Mouse (Mus musculus) kidney, adult 2 months (tissue): Measurements from ENCODE around the gene Brpf3. TPM values are rescaled to one million over a fixed set of nuclear protein-coding genes. Genes with fewer than 3 reads are reported as not detected.
A peak's percentile ranks its signal among the peaks of the same experiment; 100 is the strongest.

Experiments used
- DNase-seq: peaks from one replicate; pipeline ENCODE4 v3.0.0; 2021
- H3K27ac ChIP-seq: fragments of 200-500 bp; 2 replicates; pipeline ENCODE4 v1.5.1; 2012; ENCODE audit warnings: low read depth, low read length, control low read depth, inconsistent platforms; ENCODE audit not compliant: insufficient read depth
- H3K27me3 ChIP-seq: fragments of 200-500 bp; replicated peaks from 2 replicates; pipeline ENCODE4 v1.6.1; 2012; ENCODE audit warnings: mild to moderate bottlenecking, moderate library complexity, low read length, inconsistent platforms; ENCODE audit not compliant: control insufficient read depth, insufficient read depth
- H3K36me3 ChIP-seq: fragments of 200-500 bp; 2 replicates; pipeline ENCODE4 v1.6.1; 2012; ENCODE audit warnings: mild to moderate bottlenecking, moderate library complexity, low read length, inconsistent platforms; ENCODE audit not compliant: control insufficient read depth, insufficient read depth
- H3K4me1 ChIP-seq: fragments of 200-500 bp; 2 replicates; pipeline ENCODE4 v1.6.1; 2011; ENCODE audit warnings: low read length; ENCODE audit not compliant: control insufficient read depth, insufficient read depth
- H3K4me3 ChIP-seq: fragments of 200-500 bp; 2 replicates; pipeline ENCODE4 v1.5.1; 2011; ENCODE audit warnings: mild to moderate bottlenecking, low read depth, low read length, control low read depth; ENCODE audit not compliant: insufficient read depth
- CTCF ChIP-seq: fragments of 200-500 bp; conservative IDR thresholded peaks from 2 replicates; pipeline ENCODE4 v1.5.1; 2011; ENCODE audit warnings: low read depth, mild to moderate bottlenecking, control low read depth, low read length, moderate library complexity, mixed read lengths; ENCODE audit not compliant: insufficient read depth, insufficient read length
- POLR2A ChIP-seq: fragments of 200-500 bp; IDR thresholded peaks from one replicate; pipeline ENCODE4 v1.6.1; 2011; ENCODE audit warnings: low read depth, low read length, control low read depth
- WGBS: fragments of 180-500 bp; shearing (Covaris S2); methylation state at CpG from one replicate; pipeline ENCODE4 v1.1.7; 2018; 5-methylcytosine and 5-hydroxymethylcytosine counted together
- polyA plus RNA-seq: library from polyadenylated mRNA; depleted of rRNA; stranded (reverse); fragments of >200 nt; gene quantifications from 2 replicates; pipeline ENCODE4 v1.2.3, GENCODE M21; 2012; rRNA removed

Gene Brpf3
- polyA plus RNA-seq, 1 experiment, result 31.3 TPM

- WGBS, result 68% methylated on average over 10 of the region's 10 CpGs
- no peak for DNase-seq
- Histone ChIP-seq H3K27ac (no peak overlapping the region), H3K36me3 (no peaks in the 10 kb centered on the region), H3K4me3 (no peak overlapping the region), H3K27me3 (no peaks in the 10 kb centered on the region), H3K4me1 (no peaks in the 10 kb centered on the region)
- TF ChIP-seq POLR2A (no peak), CTCF (no peak)
These were observed 83.1 kb downstream of the Brpf3 start for GRCm38 (mm10) chr17:28883941-28884516.

GRCm38 (mm10) chr17:28885231-28885630 is 84.3 kb downstream of the Brpf3 start:
- no peaks in the 10 kb centered on the region for H3K36me3 ChIP-seq
- H3K4me3 ChIP-seq, result no peak overlapping the region
- 74% methylated on average over 8 of the region's 8 CpGs for WGBS
- H3K4me1 ChIP-seq, result no peaks in the 10 kb centered on the region
- peak; percentile 17 for DNase-seq
- H3K27me3 ChIP-seq, result no peaks in the 10 kb centered on the region
- no peak for TF ChIP-seq POLR2A
- no peak for TF ChIP-seq CTCF
- no peak overlapping the region for H3K27ac ChIP-seq

GRCm38 (mm10) chr17:28886266-28886665 is 85.4 kb downstream of the Brpf3 start:
- Histone ChIP-seq H3K27ac (no peak overlapping the region), H3K4me3 (no peak overlapping the region), H3K4me1 (no peaks in the 10 kb centered on the region), H3K27me3 (no peaks in the 10 kb centered on the region), H3K36me3 (no peaks in the 10 kb centered on the region)
- DNase-seq, result no peak
- WGBS, result 65% methylated on average over 8 of the region's 8 CpGs
- TF ChIP-seq CTCF (no peak), POLR2A (no peak)

Other genes with a start within 250 kb of the Brpf3 start
- 0.35 and 2.0 TPM in 2 replicates for gene Clps, start 240.3 kb upstream of the Brpf3 start, polyA plus RNA-seq
- gene Lhfpl5, start 225.4 kb upstream of the Brpf3 start, polyA plus RNA-seq, result 0.19 and 0.41 TPM in 2 replicates
- 21.5 and 21.6 TPM in 2 replicates for gene Srpk1, start 178.4 kb upstream of the Brpf3 start, polyA plus RNA-seq
- 0.86 and 0.91 TPM in 2 replicates for gene Slc26a8, start 110.9 kb upstream of the Brpf3 start, polyA plus RNA-seq
- 92.2 and 97.3 TPM in 2 replicates for gene Mapk14, start 109.8 kb upstream of the Brpf3 start, polyA plus RNA-seq
- 0.63 and 0.94 TPM in 2 replicates for gene AC170998.1, start 75.0 kb upstream of the Brpf3 start, polyA plus RNA-seq
- 10.5 and 10.9 TPM in 2 replicates for gene Mapk13, start 31.8 kb upstream of the Brpf3 start, polyA plus RNA-seq
- gene Pnpla1, start 57.3 kb downstream of the Brpf3 start, polyA plus RNA-seq, result 0.04 TPM in 1 of 2 replicates, not detected in the other
- 0.34 and 0.57 TPM in 2 replicates for gene 4930539E08Rik, start 114.2 kb downstream of the Brpf3 start, polyA plus RNA-seq
- gene Pxt1, start 142.8 kb downstream of the Brpf3 start, polyA plus RNA-seq, result 0.12 and 0.13 TPM in 2 replicates
- 30.8 and 32.0 TPM in 2 replicates for gene Kctd20, start 150.9 kb downstream of the Brpf3 start, polyA plus RNA-seq
- 61.7 and 66.8 TPM in 2 replicates for gene Stk38, start 206.9 kb downstream of the Brpf3 start, polyA plus RNA-seq
- 71.0 and 85.2 TPM in 2 replicates for gene Srsf3, start 231.5 kb downstream of the Brpf3 start, polyA plus RNA-seq